Mouse (Mus musculus): ENCODE data around the gene Sars.

DNA sequence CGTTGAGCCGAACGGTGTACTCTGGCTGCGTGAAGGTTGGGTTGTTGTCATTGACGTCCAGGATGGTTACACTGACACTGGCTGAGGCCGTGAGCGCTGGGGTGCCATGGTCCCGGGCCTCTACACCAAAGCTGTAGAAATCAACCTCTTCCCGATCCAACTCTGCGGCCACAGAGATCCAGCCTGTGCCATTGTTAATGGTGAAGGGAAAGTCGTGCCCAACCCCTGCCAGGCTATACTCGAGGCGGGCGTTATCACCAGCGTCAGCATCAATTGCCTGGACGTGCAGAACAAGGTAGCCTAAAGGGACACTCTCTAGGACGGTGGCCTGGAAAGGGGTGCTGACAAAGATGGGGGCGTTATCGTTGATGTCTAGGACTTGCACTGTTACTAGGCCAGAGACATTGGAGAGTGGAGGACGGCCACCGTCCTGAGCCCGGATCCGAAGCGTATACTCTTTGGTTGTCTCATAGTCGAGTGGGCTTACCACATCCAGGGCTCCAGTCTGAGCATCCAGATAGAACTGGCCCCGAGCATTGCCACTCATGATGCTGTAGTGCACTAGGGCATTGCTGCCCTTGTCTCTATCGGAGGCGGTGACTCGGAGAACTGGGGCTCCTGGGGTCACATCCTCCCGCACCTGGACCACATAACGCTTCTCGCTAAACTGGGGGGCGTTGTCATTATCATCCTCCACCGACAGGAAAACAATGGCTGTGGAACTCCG lies 31.2 kb downstream of the Sars start:
- TF ChIP-seq CTCF (IDR thresholded peaks at IDR 0.05; ENCODE audit: low read depth) (no peak), EP300 (optimal IDR thresholded peaks at IDR 0.05) (no peak)

Measured in stomach, postnatal 0 days (tissue).